Mouse (Mus musculus): ENCODE results near the gene Galnt11. TPM values are rescaled to one million over a fixed set of nuclear protein-coding genes. Genes with fewer than 3 reads are reported as not detected.

Galnt11 gene
- polyA plus RNA-seq, 1 experiment from 2014 or later = 58.2 TPM

DNA sequence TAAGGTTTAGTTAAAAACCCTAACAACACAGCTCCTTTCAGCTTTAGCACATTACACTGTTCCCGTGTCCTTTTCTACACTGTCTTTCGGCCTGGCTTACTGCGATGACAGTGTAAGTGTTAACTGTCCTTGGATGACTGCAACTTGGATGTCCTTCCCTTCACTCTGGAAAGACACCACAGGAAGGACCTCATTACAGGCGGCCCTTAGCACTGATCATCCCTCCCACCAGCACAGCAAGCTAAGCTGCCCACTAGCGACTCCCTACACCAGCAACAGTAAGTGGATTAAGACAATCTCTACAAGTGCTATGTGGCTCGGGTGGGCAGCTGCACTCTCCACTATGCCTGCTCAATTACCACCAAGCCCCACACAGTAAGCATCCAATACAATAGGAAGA, 54.7 kb downstream of the Galnt11 start:
- peaks cover 91% of the 10 kb centered on the region for H3K36me3 ChIP-seq (replicated peaks; ENCODE audit: control insufficient read depth, insufficient read depth)
- WGBS = 87% methylated on average over 6 of the region's 6 CpGs

GRCm38 (mm10) chr5:25283988-25284387, 62.3 kb downstream of the Galnt11 start:
- Histone ChIP-seq H3K4me2 (replicated peaks) (no peak overlapping the region), H3K4me3 (replicated peaks; ENCODE audit: low read length) (no peak overlapping the region), H3K36me3 (replicated peaks; ENCODE audit: control insufficient read depth, insufficient read depth) (peaks cover 98% of the 10 kb centered on the region), H3K27ac (no peak overlapping the region), H3K9me3 (ENCODE audit: control insufficient read depth, low read length) (no peaks in the 10 kb centered on the region), H3K4me1 (replicated peaks; ENCODE audit: control insufficient read depth, insufficient read depth, low read length) (no peaks in the 10 kb centered on the region), H3K9ac (no peak overlapping the region), H3K27me3 (ENCODE audit: control insufficient read depth, insufficient read depth, low read length) (no peaks in the 10 kb centered on the region)
- ATAC-seq (ENCODE audit: low FRiP score) = no peak
- no peak for DNase-seq (ENCODE audit: low spot score)
- 99% methylated on average over 13 of the region's 13 CpGs for WGBS

More for the DNA sequence above, 54.7 kb downstream of the Galnt11 start:
- no peak overlapping the region for H3K9ac ChIP-seq
- no peaks in the 10 kb centered on the region for H3K9me3 ChIP-seq (ENCODE audit: control insufficient read depth, low read length)
- H3K27me3 ChIP-seq (ENCODE audit: control insufficient read depth, insufficient read depth, low read length) = no peaks in the 10 kb centered on the region
- H3K4me3 ChIP-seq (replicated peaks; ENCODE audit: low read length) = no peak overlapping the region
- DNase-seq (ENCODE audit: low spot score) (no peak), ATAC-seq (ENCODE audit: low FRiP score) (no peak)
- no peak overlapping the region for H3K4me2 ChIP-seq (replicated peaks)
- no peak overlapping the region for H3K27ac ChIP-seq
- no peaks in the 10 kb centered on the region for H3K4me1 ChIP-seq (replicated peaks; ENCODE audit: control insufficient read depth, insufficient read depth, low read length)

DNA sequence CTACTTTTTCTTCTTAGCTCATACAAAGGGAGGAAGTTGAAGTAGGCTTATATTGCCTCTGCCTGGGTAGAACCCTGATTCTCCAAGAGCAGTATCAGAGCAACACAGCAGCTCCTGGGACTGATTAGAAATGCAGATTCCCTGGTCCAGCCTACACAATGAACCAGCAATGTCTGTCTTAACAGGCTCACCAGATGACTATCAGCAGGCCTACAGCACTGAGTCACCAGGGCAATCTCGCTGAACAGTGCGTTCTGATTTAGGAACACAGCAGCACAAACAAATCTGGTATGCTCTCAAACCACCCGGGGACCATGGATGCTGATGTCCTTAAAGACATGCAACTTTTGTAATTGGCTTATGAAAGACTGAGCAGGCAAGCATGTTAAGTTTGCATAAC, 75.1 kb downstream of the Galnt11 start:
- Histone ChIP-seq H3K4me3 (replicated peaks; ENCODE audit: low read length) (no peak overlapping the region), H3K4me1 (replicated peaks; ENCODE audit: control insufficient read depth, insufficient read depth, low read length) (no peaks in the 10 kb centered on the region), H3K27ac (no peak overlapping the region), H3K27me3 (ENCODE audit: control insufficient read depth, insufficient read depth, low read length) (no peaks in the 10 kb centered on the region), H3K36me3 (replicated peaks; ENCODE audit: control insufficient read depth, insufficient read depth) (peaks cover 62% of the 10 kb centered on the region), H3K4me2 (replicated peaks) (no peak overlapping the region), H3K9me3 (ENCODE audit: control insufficient read depth, low read length) (no peaks in the 10 kb centered on the region), H3K9ac (no peak overlapping the region)
- no peak for ATAC-seq (ENCODE audit: low FRiP score)
- 60% methylated on average over 3 of the region's 3 CpGs for WGBS
- no peak for DNase-seq (ENCODE audit: low spot score)

DNA sequence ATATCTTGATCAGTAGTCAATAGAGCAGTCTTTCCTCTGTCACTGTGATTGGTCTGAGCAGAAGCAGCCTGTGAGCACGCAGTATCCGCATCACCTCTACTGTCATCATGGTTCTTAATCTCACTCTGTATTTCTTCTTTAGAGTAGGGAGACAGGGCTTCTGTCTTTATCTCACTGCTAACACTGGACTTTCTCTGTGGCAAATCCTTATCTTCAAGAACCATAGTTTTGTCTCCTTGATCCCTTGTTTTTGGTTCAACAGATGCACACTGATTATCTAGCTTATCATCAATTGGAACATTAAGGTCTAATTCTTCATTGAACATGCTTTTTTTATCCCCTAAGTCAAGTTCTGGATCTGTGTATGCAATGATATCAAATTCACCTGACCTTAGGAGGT, 88.5 kb downstream of the Galnt11 start:
- Histone ChIP-seq H3K27me3 (ENCODE audit: control insufficient read depth, insufficient read depth, low read length) (no peaks in the 10 kb centered on the region), H3K4me1 (replicated peaks; ENCODE audit: control insufficient read depth, insufficient read depth, low read length) (no peaks in the 10 kb centered on the region), H3K9me3 (ENCODE audit: control insufficient read depth, low read length) (no peaks in the 10 kb centered on the region), H3K4me2 (replicated peaks) (no peak overlapping the region), H3K27ac (no peak overlapping the region), H3K9ac (no peak overlapping the region), H3K36me3 (replicated peaks; ENCODE audit: control insufficient read depth, insufficient read depth) (peaks cover 66% of the 10 kb centered on the region), H3K4me3 (replicated peaks; ENCODE audit: low read length) (no peak overlapping the region)
- DNase-seq (ENCODE audit: low spot score) (no peak), ATAC-seq (ENCODE audit: low FRiP score) (no peak)
- WGBS = 96% methylated on average over 2 of the region's 2 CpGs

GRCm38 (mm10) chr5:25313881-25314280, 92.2 kb downstream of the Galnt11 start:
- Histone ChIP-seq H3K9ac (no peak overlapping the region), H3K36me3 (replicated peaks; ENCODE audit: control insufficient read depth, insufficient read depth) (peaks cover 79% of the 10 kb centered on the region), H3K4me2 (replicated peaks) (no peak overlapping the region), H3K4me1 (replicated peaks; ENCODE audit: control insufficient read depth, insufficient read depth, low read length) (no peaks in the 10 kb centered on the region), H3K27me3 (ENCODE audit: control insufficient read depth, insufficient read depth, low read length) (no peaks in the 10 kb centered on the region), H3K27ac (no peak overlapping the region), H3K9me3 (ENCODE audit: control insufficient read depth, low read length) (no peaks in the 10 kb centered on the region), H3K4me3 (replicated peaks; ENCODE audit: low read length) (no peak overlapping the region)
- ATAC-seq (ENCODE audit: low FRiP score) (no peak), DNase-seq (ENCODE audit: low spot score) (no peak)
- WGBS = 90% methylated on average over 6 of the region's 6 CpGs

Other genes with a start within 250 kb of the Galnt11 start
- gene Prkag2, start 121.3 kb upstream of the Galnt11 start, polyA plus RNA-seq (2014; fragmentation: Nextera tagmentation; extraction: Ambion mirVana) = 105 and 106 TPM in 2 replicates
- not detected in 2 replicates for gene Galntl5, start 40.4 kb upstream of the Galnt11 start, polyA plus RNA-seq (2014; fragmentation: Nextera tagmentation; extraction: Ambion mirVana)
- gene E130116L18Rik, start 1.2 kb downstream of the Galnt11 start, polyA plus RNA-seq (2014; fragmentation: Nextera tagmentation; extraction: Ambion mirVana) = 1.7 TPM in 1 of 2 replicates, not detected in the other